Comparison of ENCODE assay signal across 25 mouse cellular contexts in the genomic region with DNA sequence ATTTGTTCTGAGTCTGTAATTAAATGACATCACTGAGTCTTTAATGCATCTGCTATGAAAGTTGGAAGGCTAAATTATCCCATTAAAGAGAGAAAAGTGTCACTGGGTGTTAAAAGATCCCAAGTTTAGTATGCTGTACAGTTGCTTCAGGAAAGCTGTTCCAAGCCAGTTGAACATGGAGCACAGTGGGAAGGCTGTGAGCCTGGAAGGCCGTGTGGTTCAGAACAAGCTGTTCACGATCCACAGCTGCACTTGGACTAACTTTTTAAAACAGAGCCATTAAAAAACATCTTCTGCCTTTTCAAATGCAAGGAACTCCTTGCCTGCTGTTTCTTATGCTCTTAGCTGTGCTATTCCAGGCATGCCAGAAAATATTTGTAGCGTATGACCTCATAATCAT.
DNase-seq lines count a peak whose midpoint lies in the region; ATAC-seq and TF ChIP-seq lines count a peak whose summit lies in the region.
"Had no signal": no experiment of that assay in that cellular context is flagged by ENCODE, and none has a peak within 500 bp of the region (broad histone marks: within the 10 kb centered on the region; RNA-seq: fewer than 3 reads in every experiment).

No protein-coding gene starts in this region.

- peaks cover 10% of the 10 kb centered on the region; the same call in 1 of the 2 replicates for H3K4me1 ChIP-seq in forebrain, embryonic 14.5 days (ENCODE audit: control insufficient read depth, insufficient read depth, low read length)
- H3K4me1 ChIP-seq in forebrain, embryonic 12.5 days: no peaks in the 10 kb centered on the region
- no peaks in the 10 kb centered on the region for H3K4me1 ChIP-seq in kidney, postnatal 0 days (replicated peaks; ENCODE audit: insufficient read depth, low read length)
- H3K4me1 ChIP-seq in kidney, embryonic 14.5 days (ENCODE audit: control insufficient read depth, insufficient read depth, low read length): no peaks in the 10 kb centered on the region
- H3K4me1 ChIP-seq: forebrain, embryonic 10.5 days; forebrain, embryonic 15.5 days had no signal

- H3K4me2 ChIP-seq in forebrain, embryonic 14.5 days (ENCODE audit: low read length): no peak overlapping the region
- H3K4me2 ChIP-seq in forebrain, embryonic 12.5 days: no peak overlapping the region
- no peak overlapping the region for H3K4me2 ChIP-seq in kidney, postnatal 0 days (ENCODE audit: low read length)
- no peak overlapping the region for H3K4me2 ChIP-seq in kidney, embryonic 14.5 days (replicated peaks; ENCODE audit: low read depth, low read length)
- H3K4me2 ChIP-seq: forebrain, embryonic 15.5 days; heart, embryonic 13.5 days; hindbrain, embryonic 14.5 days had no signal

- H3K9ac ChIP-seq in forebrain, embryonic 14.5 days (ENCODE audit: low read length): no peak overlapping the region
- no peak overlapping the region for H3K9ac ChIP-seq in forebrain, embryonic 12.5 days
- no peak overlapping the region for H3K9ac ChIP-seq in kidney, postnatal 0 days (ENCODE audit: low read depth, low read length)
- no peak overlapping the region for H3K9ac ChIP-seq in kidney, embryonic 14.5 days (ENCODE audit: low read depth, low read length)
- H3K9ac ChIP-seq: forebrain, embryonic 15.5 days; heart, embryonic 13.5 days; hindbrain, embryonic 14.5 days had no signal

- H3K36me3 ChIP-seq in forebrain, embryonic 14.5 days (ENCODE audit: control insufficient read depth, insufficient read depth, low read length): no peaks in the 10 kb centered on the region
- H3K36me3 ChIP-seq in forebrain, embryonic 12.5 days (replicated peaks): no peaks in the 10 kb centered on the region
- no peaks in the 10 kb centered on the region for H3K36me3 ChIP-seq in kidney, postnatal 0 days (ENCODE audit: insufficient read depth, low read length)
- H3K36me3 ChIP-seq in kidney, embryonic 14.5 days (ENCODE audit: control insufficient read depth, insufficient read depth, low read length): no peaks in the 10 kb centered on the region
- H3K36me3 ChIP-seq: forebrain, embryonic 10.5 days; forebrain, embryonic 15.5 days; heart, embryonic 10.5 days; heart, embryonic 13.5 days had no signal

- H3K27ac ChIP-seq in forebrain, embryonic 14.5 days (ENCODE audit: low read depth, low read length): no peak overlapping the region
- no peak overlapping the region for H3K27ac ChIP-seq in forebrain, embryonic 12.5 days
- no peak overlapping the region for H3K27ac ChIP-seq in kidney, postnatal 0 days
- H3K27ac ChIP-seq in kidney, embryonic 14.5 days (ENCODE audit: low read depth, low read length): no peak overlapping the region
- H3K27ac ChIP-seq: forebrain, embryonic 10.5 days; forebrain, embryonic 15.5 days; heart, adult 2 months; heart, embryonic 10.5 days; heart, embryonic 13.5 days; hindbrain, embryonic 14.5 days; hindbrain, postnatal 0 days had no signal

- ATAC-seq in forebrain, embryonic 14.5 days: no peak
- no peak for ATAC-seq in forebrain, embryonic 12.5 days (ENCODE audit: low FRiP score)
- no peak for ATAC-seq in kidney, postnatal 0 days (replicated peaks; ENCODE audit: low FRiP score, low read depth)
- no peak for ATAC-seq in kidney, embryonic 14.5 days (ENCODE audit: low FRiP score, low TSS enrichment)
- ATAC-seq: activated CD4-positive, CD25-positive, alpha-beta regulatory T cell, adult 4 months; forebrain, embryonic 15.5 days; hindbrain, postnatal 0 days had no signal

- H3K4me3 ChIP-seq in forebrain, embryonic 14.5 days (ENCODE audit: low read depth, low read length): no peak overlapping the region
- no peak overlapping the region for H3K4me3 ChIP-seq in forebrain, embryonic 12.5 days (replicated peaks)
- H3K4me3 ChIP-seq in kidney, postnatal 0 days (replicated peaks; ENCODE audit: low read depth, low read length): no peak overlapping the region
- no peak overlapping the region for H3K4me3 ChIP-seq in kidney, embryonic 14.5 days (ENCODE audit: low read length)
- H3K4me3 ChIP-seq: forebrain, embryonic 10.5 days; forebrain, embryonic 15.5 days; heart, adult 2 months; heart, embryonic 10.5 days; heart, embryonic 13.5 days had no signal

- no peaks in the 10 kb centered on the region for H3K9me3 ChIP-seq in forebrain, embryonic 14.5 days (replicated peaks; ENCODE audit: control insufficient read depth, low read length)
- H3K9me3 ChIP-seq in forebrain, embryonic 12.5 days: no peaks in the 10 kb centered on the region
- H3K9me3 ChIP-seq in kidney, postnatal 0 days (replicated peaks; ENCODE audit: low read length): no peaks in the 10 kb centered on the region
- H3K9me3 ChIP-seq in kidney, embryonic 14.5 days (ENCODE audit: control insufficient read depth, low read length): no peaks in the 10 kb centered on the region
- H3K9me3 ChIP-seq: forebrain, embryonic 10.5 days; forebrain, embryonic 15.5 days; heart, embryonic 10.5 days; heart, embryonic 13.5 days had no signal

- 73% methylated on average over 3 of the region's 3 CpGs for WGBS in forebrain, embryonic 14.5 days
- 86% methylated on average over 3 of the region's 3 CpGs for WGBS in forebrain, embryonic 12.5 days
- WGBS in kidney, postnatal 0 days: 69% methylated on average over 3 of the region's 3 CpGs
- 91% methylated on average over 3 of the region's 3 CpGs for WGBS in kidney, embryonic 14.5 days

- TF ChIP-seq CTCF in kidney, postnatal 0 days (IDR thresholded peaks at IDR 0.05; ENCODE audit: low read depth): no peak

- DNase-seq in forebrain, embryonic 14.5 days (ENCODE audit: low spot score): peak; percentile 23
- DNase-seq in kidney, postnatal 0 days (ENCODE audit: low spot score): peak; percentile 15
- peak; percentile 30 for DNase-seq in layer of hippocampus, adult 9-11 months
- no peak for DNase-seq in layer of hippocampus, postnatal 25 days (ENCODE audit: extremely low spot score in 1 of 2, low spot score in 1 of 2)
- peak; percentile 12 for DNase-seq in right cerebral cortex, adult 18-20 months
- DNase-seq in right cerebral cortex, postnatal 14 days: no peak
- DNase-seq: adrenal gland, adult 8-10 months; adrenal gland, postnatal 25 days; cerebellum, adult 18-20 months; cerebellum, adult 9-10 months; cerebellum, postnatal 14 days; gastrocnemius, postnatal 10 days; gastrocnemius, postnatal 36 days; heart, adult 2 months; heart, postnatal 14 days; heart, postnatal 4 days had no signal

- H3K27me3 ChIP-seq in forebrain, embryonic 14.5 days (replicated peaks; ENCODE audit: control insufficient read depth, insufficient read depth, low read length): no peaks in the 10 kb centered on the region
- no peaks in the 10 kb centered on the region for H3K27me3 ChIP-seq in forebrain, embryonic 12.5 days
- H3K27me3 ChIP-seq in kidney, postnatal 0 days (ENCODE audit: insufficient read depth, low read length): no peaks in the 10 kb centered on the region
- no peaks in the 10 kb centered on the region for H3K27me3 ChIP-seq in kidney, embryonic 14.5 days (ENCODE audit: control insufficient read depth, insufficient read depth, low read length)
- H3K27me3 ChIP-seq: forebrain, embryonic 15.5 days; heart, embryonic 13.5 days had no signal

Comparison
In these comparisons a context has a peak if more than half of its experiments do, and no peak if none do; other contexts are left out.
1. DNase-seq: peak in forebrain, embryonic 14.5 days (single experiment), kidney, postnatal 0 days (single experiment), layer of hippocampus, adult 9-11 months (single experiment) and right cerebral cortex, adult 18-20 months (single experiment); none in layer of hippocampus, postnatal 25 days (0 of 2) and right cerebral cortex, postnatal 14 days (single experiment).